Mouse (Mus musculus) thymus, postnatal 10 days (tissue): ENCODE data around the gene Tac4.

Experiments used
- DNase-seq, 2 experiments: peaks; one replicate each; pipeline ENCODE4 v3.0.0; 2021; ENCODE audit warnings: low spot score in 2 of 2

The Tac4 gene

GRCm38 (mm10) chr11:95261178-95261751 is at the start of gene Tac4:
Gene Tac4, plus strand, starts transcription at chr11:95261529.
- no peak for DNase-seq

GRCm38 (mm10) chr11:95213607-95214006 is 47.7 kb upstream of the Tac4 start:
- DNase-seq: no peak

GRCm38 (mm10) chr11:95214305-95214704 is 47.0 kb upstream of the Tac4 start:
- DNase-seq: no peak

- no peak for DNase-seq
Observed at GRCm38 (mm10) chr11:95216193-95216592, 45.1 kb upstream of the Tac4 start.

- no peak for DNase-seq
Observed at GRCm38 (mm10) chr11:95219111-95219510, 42.2 kb upstream of the Tac4 start.

- DNase-seq: no peak
Observed at GRCm38 (mm10) chr11:95223473-95223872, 37.9 kb upstream of the Tac4 start.

- no peak for DNase-seq
Observed at GRCm38 (mm10) chr11:95224124-95224893, 37.0 kb upstream of the Tac4 start.

GRCm38 (mm10) chr11:95225448-95225847 is 35.9 kb upstream of the Tac4 start:
- DNase-seq: no peak

GRCm38 (mm10) chr11:95227467-95227866 is 33.9 kb upstream of the Tac4 start:
- no peak for DNase-seq

- peak; percentile 38 to 81 for DNase-seq
Observed at GRCm38 (mm10) chr11:95231688-95232328, 29.5 kb upstream of the Tac4 start.

- DNase-seq: no peak
Observed at GRCm38 (mm10) chr11:95232329-95232696, 29.0 kb upstream of the Tac4 start.

GRCm38 (mm10) chr11:95238477-95238876 is 22.9 kb upstream of the Tac4 start:
- no peak for DNase-seq

GRCm38 (mm10) chr11:95242653-95243052 is 18.7 kb upstream of the Tac4 start:
- DNase-seq: no peak

- no peak for DNase-seq
Observed at GRCm38 (mm10) chr11:95245456-95245855, 15.9 kb upstream of the Tac4 start.

- DNase-seq: no peak
Observed at GRCm38 (mm10) chr11:95247065-95247464, 14.3 kb upstream of the Tac4 start.

GRCm38 (mm10) chr11:95250110-95250509 is 11.2 kb upstream of the Tac4 start:
- DNase-seq: no peak

- peak; percentile 44 to 77 for DNase-seq
Observed at GRCm38 (mm10) chr11:95251295-95251694, 10.0 kb upstream of the Tac4 start.

GRCm38 (mm10) chr11:95252104-95252503 is 9.2 kb upstream of the Tac4 start:
- no peak for DNase-seq

- DNase-seq: no peak
Observed at GRCm38 (mm10) chr11:95254165-95254564, 7.2 kb upstream of the Tac4 start.

GRCm38 (mm10) chr11:95255747-95256146 is 5.6 kb upstream of the Tac4 start:
- DNase-seq: no peak

GRCm38 (mm10) chr11:95257930-95258329 is 3.4 kb upstream of the Tac4 start:
- no peak for DNase-seq

GRCm38 (mm10) chr11:95258490-95258889 is 2.8 kb upstream of the Tac4 start:
- peak; percentile 50 to 77 for DNase-seq
